Mouse (Mus musculus) central nervous system, embryonic 14 days (tissue): ENCODE data around the gene Fam78a. TPM values are rescaled to one million over a fixed set of nuclear protein-coding genes. Genes with fewer than 3 reads are reported as not detected.

Experiments used
- polyA plus RNA-seq: library from polyadenylated mRNA; depleted of rRNA; stranded (reverse); fragments of >200 nt; gene quantifications from 2 replicates; pipeline ENCODE4 v1.2.3, GENCODE M21; 2012; rRNA removed

The Fam78a gene
- polyA plus RNA-seq: 0.57 and 1.2 TPM in 2 replicates

DNA sequence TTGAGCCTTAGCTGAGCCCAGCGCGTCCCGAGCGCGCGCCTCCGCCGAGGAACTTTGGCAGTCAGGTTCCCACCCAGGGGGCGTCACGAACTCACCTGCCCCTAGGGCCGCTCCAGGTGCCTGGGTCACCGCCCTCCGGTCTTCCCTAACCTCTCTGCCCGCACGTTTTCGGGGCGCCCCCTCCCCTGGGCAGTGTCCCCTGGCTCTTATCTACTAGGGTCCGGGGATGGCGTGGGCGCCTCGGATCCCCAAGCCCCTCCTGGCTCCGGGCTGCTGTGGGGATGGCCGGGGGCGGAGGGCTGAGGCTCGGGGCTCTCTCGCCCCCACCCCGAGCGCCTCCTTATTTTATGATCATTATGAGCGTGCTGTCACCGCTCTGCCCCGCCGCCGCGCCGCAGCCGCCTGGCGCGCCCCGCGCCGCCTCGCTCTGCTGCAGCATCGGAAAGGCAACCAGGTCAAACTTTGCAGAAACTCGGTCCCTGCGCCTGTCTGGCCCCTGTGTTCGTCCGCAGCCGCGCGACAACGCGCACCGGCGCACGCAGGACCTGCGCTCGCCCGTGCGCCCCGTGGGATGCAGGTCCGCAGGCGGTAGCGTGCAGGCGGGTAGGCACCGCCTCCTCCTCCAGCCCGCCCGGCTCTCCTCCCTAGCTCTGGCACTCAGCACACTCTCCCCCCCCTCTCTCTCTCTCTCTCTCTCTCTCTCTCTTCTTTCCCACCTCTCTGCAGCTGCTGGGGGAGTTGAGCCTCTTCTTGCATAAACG is at the start of gene Fam78a:
Fam78a (minus strand) TSS at position 747 of the 761 bp plus-strand sequence.

DNA sequence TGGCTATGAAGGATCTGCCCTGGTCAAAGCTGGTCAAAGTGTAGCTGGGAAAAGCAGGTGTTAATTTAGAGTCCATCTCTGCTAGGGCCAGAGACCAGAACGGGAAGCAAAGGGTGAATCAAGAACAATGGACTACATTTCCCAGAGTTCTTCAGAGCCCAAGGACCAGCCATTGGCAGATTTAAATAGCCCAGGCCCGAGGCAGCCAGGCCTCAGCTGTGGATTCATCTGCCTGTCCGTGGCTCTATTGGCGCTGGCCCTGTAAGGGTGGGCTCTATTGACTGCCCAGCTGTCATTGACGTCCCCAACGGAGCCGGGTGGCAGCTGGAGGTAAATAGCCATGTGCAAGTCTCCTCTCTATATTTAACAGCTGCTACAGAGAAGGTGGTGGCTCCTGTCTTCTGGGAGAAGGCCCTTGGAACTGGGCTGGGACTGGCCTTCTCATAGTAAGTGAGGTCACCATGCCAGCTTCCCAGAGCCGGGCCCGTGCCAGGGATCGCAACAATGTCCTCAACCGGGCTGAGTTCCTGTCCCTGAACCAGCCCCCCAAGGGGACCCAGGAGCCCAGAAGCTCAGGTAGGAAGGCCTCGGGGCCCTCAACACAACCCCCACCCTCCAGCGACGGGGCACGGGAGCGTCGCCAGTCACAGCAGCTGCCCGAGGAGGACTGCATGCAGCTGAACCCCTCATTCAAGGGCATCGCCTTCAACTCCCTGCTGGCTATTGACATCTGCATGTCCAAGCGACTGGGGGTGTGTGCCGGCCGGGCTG is 10.9 kb upstream of the Fam78a start, which contains the start of gene Plpp7:
Plpp7 (plus strand) TSS at position 178 of the 771 bp plus-strand sequence.

Other genes with a start within 250 kb of the Fam78a start
- gene Fibcd1, start 238.9 kb downstream of the Fam78a start, polyA plus RNA-seq: 4.9 and 5.3 TPM in 2 replicates
- gene Lamc3, start 197.6 kb downstream of the Fam78a start, polyA plus RNA-seq: 5.2 and 5.5 TPM in 2 replicates
- 31.6 and 37.4 TPM in 2 replicates for gene Aif1l, start 134.7 kb downstream of the Fam78a start, polyA plus RNA-seq
- gene Nup214, start 110.4 kb downstream of the Fam78a start, polyA plus RNA-seq: 42.7 and 42.8 TPM in 2 replicates
- 13.7 and 16.5 TPM in 2 replicates for gene Plpp7, start 10.7 kb upstream of the Fam78a start, polyA plus RNA-seq
- gene Prrc2b, start 66.2 kb upstream of the Fam78a start, polyA plus RNA-seq: 97.5 and 108 TPM in 2 replicates
- 40.2 and 43.3 TPM in 2 replicates for gene Pomt1, start 151.7 kb upstream of the Fam78a start, polyA plus RNA-seq
- 71.8 and 74.1 TPM in 2 replicates for gene Uck1, start 175.3 kb upstream of the Fam78a start, polyA plus RNA-seq
- gene Golga2, start 202.5 kb upstream of the Fam78a start, polyA plus RNA-seq: 51.7 and 57.5 TPM in 2 replicates
- 373 and 404 TPM in 2 replicates for gene Swi5, start 203.2 kb upstream of the Fam78a start, polyA plus RNA-seq